Mouse (Mus musculus): ENCODE measurements around the gene Rpp25. TPM values are rescaled to one million over a fixed set of nuclear protein-coding genes. Genes with fewer than 3 reads are reported as not detected.
A peak's percentile ranks its signal among the peaks of the same experiment; 100 is the strongest.

The Rpp25 gene
- total RNA-seq, 2 experiments from 2014 or later = not detected

DNA sequence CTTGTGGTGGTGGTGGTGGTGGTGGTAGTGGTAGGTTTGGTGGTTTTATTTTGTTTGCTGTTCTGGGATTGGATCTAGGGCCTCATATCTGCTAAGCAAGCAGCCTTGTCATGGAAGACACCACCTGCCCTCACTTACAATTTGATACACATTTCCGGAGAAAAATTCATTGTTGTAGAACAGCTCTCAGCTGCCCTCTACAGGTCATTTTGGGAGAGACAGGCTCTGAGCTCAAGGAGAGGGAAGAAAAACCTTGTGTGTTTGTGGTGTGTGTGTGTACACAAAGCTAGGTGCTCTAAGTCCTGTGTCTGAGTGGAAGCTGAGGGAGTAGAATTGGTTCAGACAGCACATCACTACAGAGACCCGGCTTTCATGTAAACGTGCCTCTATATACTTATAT lies 13.3 kb downstream of the Rpp25 start:
- peak; percentile 54 for ATAC-seq (replicated peaks; ENCODE audit: low FRiP score, low TSS enrichment, poor library complexity, severe bottlenecking)

DNA sequence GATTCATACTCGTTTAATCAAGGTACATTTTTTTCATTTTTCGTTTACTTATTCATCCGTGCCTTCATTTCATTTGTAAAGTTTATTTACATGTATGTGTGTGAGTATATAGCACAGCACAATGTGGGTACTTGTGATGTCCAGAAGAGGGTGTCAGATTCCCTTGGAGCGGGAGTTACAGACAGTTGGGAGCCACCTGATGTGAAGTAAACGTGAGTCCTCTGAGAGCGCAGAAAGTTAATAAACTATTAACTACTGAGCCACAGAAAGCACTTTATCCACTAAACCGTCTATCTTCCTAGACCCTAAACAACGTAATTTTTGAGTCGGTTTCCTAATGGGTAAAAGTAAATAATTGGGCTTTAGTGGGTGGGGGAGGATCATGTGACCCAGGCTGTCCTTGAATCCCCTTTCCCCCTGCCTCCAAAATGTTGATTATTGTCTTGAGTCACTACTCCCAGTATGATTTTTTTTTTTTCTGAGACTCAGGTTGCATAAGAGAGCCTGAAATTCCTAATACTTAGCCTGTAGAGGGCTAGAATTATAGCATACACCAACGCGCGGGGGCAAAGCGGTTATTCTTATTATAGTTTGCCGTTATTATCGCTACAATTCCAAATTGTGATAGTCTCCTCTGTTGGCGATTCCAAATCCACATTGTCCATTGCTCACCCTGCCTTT lies 16.7 kb downstream of the Rpp25 start:
- no peak for ATAC-seq (replicated peaks; ENCODE audit: low FRiP score, low TSS enrichment, poor library complexity, severe bottlenecking)

DNA sequence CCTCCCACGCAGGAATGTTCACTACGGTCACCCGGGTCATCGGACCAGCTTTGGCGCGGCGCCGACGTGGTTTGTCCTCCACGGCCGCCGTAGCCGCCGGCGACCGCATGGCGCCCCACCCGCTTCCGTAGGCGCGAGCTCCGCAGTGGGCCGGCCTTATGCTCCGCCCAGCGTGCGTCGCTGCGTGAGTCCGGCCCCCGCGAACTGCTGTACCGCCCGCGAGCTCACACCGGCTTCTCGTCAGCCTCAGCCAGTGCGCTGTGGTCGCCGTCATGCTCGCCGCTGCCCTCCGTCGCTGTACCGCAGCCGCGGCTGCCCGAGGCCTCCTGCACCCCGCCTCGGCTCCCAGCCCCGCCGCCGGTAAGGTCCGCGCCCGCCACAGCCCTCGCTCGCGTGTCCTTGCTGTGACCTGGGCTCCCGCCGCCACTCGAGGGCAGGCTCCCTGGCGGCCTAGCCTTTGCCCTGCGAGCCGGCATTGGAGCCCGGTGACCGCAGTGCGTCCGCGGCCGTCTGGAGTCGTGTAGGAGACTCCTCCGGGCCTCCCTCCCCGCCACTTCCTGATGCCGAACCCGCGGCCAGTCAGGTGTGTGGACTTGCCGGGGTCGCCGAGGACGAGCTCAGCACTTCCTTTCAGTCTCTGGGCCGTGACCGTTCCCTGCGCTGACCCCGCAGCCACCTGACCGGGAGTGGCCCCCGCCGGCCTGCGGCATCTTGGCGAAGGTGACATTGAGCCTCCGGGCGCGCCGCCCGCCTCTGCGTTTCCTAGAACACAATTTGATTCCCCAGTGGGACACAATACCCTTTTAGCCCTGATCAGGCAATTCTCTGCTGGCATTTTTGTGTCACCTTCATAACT lies 17.5 kb downstream of the Rpp25 start, which contains the start of gene Cox5a:
Gene Cox5a, plus strand, starts transcription at position 219 of the 856 bp plus-strand sequence.
- peak; percentile 97 for ATAC-seq (replicated peaks; ENCODE audit: low FRiP score, low TSS enrichment, poor library complexity, severe bottlenecking)

DNA sequence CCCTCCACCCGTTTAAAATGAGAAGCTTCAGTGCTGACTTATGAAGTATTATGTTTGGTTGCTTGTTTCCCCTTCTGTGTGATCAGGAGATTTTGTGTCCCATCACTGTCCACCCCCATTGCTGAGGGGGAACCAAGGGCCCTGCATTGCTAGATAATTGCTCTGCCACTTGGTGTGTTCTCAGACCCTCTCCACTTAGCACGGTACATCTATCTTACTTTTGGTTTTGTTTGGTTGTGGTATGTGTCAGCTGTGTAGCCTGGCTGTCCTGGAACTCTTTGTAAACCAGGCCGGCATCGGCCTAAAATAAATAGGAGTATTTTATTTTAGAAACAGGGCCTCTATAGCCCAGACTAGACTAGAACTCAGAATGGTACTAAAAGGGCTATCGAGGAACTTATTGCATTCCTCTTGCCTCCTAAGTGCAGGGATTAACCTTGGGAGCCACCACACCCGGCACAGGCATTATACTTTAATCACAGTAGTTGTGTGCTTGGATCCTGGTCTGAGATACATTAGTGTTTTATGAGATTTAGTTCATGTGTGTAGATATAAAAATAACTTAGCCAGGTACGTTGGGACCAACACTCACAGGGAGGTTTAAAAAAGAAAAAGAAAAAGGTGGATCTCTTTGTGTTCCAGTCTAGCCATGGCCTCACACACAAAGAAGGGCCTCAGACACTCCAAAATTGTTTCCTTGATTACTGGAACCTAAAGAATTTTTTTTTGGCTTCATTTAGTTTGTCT lies 18.5 kb downstream of the Rpp25 start:
- ATAC-seq (replicated peaks; ENCODE audit: low FRiP score, low TSS enrichment, poor library complexity, severe bottlenecking) = no peak

DNA sequence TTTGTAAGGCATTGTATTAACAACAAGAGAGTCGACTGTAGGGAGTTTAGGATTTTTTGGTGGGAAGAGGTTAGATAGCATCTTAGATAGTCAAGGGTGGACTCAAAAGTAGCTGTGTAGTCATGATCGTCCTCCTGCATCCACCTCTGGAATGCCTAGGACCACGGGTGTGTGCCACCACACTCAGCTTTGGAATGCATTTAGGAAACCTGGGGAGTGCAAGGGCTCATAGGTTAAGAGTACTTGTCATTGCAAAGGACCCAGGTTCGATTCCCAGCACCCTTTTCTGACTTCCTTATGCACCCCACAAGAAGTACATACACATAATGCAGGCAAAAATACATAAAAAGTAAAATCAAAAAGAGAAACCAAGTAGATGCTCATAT lies 19.0 kb downstream of the Rpp25 start:
- ATAC-seq (replicated peaks; ENCODE audit: low FRiP score, low TSS enrichment, poor library complexity, severe bottlenecking) = no peak

DNA sequence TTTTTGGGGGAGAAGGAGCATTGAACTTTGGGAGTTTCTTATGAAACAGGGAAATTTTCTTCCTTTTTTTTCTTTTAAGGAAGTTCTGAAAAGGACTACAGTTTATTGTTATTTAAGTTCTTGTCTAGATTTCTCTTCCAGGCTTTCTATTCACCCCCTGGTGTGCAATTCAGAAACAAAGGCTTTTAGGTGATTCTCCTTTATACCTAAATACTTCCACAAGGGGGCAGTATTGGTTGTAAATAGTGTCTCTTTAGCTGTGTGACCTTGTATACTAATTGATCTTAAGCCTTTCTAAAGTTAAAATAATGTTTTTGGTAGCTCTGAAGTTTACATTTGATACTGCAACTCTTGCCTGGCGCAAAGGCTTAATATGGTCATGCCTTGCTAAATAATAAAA lies 19.9 kb downstream of the Rpp25 start:
- ATAC-seq (replicated peaks; ENCODE audit: low FRiP score, low TSS enrichment, poor library complexity, severe bottlenecking) = 0 out of 2 replicates have a peak, but pooled peaks have one; percentile 46

DNA sequence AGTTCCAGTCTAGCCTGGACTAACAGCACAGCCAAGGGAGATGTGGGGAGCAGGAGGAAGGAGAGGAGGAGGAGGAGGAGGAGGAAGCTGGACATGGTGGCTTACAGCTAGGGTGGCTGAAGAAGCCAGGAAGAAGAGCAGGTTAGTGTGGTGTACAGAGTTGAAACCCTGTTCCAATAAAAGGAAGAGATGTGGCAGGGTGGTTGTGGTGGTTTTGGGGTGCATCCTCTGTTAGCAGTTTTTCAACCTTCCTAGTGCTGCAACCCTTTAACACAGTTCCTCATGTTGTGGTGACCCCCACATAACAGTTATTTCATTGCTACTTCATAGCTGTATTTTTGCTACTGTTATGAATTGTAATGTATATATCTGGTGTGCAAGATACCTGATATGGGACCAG lies 20.6 kb downstream of the Rpp25 start:
- ATAC-seq (replicated peaks; ENCODE audit: low FRiP score, low TSS enrichment, poor library complexity, severe bottlenecking) = no peak

DNA sequence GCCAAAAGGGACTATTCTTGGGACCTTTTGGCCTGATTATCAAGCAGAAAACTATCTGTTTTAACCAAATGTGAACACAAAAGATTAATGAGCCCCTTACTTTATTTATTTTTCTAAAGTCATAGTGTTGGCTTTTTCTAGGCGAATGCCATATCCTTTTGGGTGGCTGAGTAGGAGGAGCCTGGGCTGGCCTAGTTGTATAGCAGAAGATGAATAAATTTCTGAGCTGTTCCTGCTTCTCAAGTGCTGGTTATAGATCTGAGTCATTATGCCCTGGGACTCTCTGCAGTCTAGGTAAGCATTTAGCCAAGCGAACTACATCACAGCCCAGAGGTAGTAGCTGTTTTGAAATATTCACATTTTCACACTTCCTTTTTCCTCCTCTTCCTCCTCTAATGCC lies 21.7 kb downstream of the Rpp25 start:
- ATAC-seq (replicated peaks; ENCODE audit: low FRiP score, low TSS enrichment, poor library complexity, severe bottlenecking) = no peak

DNA sequence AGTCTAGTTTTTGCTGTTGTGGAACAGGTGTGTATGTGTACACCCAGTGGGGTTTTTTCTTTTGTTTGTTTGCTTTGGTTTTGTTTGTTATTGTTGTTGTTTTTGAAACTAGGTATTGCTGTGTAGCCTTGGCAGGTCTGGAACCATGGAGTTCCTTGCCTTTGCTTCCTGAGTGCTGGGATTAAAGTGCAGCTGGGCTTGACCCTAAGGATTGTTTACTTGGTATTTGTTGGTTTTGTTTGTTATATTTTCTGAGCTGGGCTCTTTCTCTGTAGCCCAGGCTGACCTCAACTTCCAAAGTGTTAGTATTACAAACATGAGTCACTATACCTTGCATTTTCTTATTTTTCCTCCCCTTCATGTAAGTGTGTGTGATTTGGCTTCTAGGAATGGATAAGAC lies 22.6 kb downstream of the Rpp25 start:
- no peak for ATAC-seq (replicated peaks; ENCODE audit: low FRiP score, low TSS enrichment, poor library complexity, severe bottlenecking)

DNA sequence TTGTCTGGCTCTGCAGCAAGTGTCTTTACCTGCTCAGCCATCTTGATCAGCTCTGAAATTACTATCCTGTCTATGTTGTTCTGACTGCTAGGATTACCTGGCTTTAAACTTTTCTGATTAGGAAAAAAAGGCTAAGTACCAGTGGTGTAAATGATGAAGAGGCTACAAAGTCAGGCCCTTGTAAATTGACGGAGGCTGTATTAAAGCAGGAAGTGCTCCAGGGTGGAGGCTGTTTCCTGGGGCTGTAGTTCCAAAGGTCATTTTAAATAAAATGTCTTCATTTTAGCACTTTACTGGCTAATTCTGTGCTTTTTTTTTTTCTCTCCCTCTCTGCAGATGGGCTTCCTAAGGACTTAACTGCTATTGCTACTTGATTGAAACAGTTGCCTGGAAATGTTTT lies 28.1 kb downstream of the Rpp25 start:
- ATAC-seq (replicated peaks; ENCODE audit: low FRiP score, low TSS enrichment, poor library complexity, severe bottlenecking) = no peak

DNA sequence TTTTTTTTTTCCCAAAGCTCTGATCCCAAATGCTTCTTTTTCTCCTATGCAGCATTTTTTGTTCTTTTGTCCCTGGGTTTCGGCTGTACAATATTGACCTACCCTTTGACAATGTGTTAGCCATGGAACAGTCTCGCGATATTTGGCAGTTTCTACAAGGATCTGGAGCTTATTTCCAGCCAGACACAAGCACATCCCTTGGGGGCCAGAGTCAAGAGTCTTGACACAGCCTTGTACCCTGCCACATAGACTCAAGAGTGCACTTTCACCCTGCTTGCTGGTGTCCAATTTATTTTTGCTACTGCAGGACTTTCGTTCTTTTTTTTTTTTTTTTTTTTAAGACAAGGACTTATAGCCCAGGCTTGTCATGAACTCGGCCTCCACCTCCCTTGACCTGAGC lies 32.5 kb downstream of the Rpp25 start:
- ATAC-seq (replicated peaks; ENCODE audit: low FRiP score, low TSS enrichment, poor library complexity, severe bottlenecking) = no peak

DNA sequence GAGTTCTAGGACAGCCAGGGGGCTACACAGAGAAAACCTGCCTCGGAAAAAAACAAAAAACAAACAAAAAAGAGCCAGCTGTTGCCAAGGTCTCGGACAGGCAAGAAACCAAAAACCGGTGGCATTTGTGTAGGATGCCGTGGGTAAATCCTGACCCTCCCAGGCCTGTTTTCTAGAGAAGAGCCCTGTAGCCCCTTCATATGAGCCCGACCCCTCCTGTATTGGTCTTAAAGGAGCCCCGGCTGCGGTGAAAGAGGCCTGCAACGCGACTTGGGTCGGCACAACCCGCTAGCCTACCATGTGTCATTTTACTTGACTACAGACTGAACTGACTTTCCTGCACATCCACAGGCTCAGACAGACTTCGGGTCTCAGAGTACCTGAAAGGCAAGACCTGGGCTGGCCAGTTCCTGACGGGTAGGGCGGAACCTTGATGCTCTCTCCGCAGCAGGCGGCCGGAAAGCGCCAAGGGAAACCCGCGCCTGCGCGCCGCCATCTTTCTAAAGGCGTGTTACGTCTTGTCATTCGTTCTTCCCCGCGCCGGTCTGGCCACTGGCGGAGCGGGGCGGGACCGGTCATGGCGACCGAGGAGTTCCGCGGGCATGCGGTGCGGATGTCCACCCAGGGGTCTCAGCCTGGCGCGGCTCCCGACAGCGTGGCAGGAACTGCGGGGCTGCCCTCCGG lies 33.4 kb downstream of the Rpp25 start, which contains the start of gene Fam219b:
Gene Fam219b, plus strand, starts transcription at position 485 of the 684 bp plus-strand sequence.
- peak; percentile 93 for ATAC-seq (replicated peaks; ENCODE audit: low FRiP score, low TSS enrichment, poor library complexity, severe bottlenecking)

DNA sequence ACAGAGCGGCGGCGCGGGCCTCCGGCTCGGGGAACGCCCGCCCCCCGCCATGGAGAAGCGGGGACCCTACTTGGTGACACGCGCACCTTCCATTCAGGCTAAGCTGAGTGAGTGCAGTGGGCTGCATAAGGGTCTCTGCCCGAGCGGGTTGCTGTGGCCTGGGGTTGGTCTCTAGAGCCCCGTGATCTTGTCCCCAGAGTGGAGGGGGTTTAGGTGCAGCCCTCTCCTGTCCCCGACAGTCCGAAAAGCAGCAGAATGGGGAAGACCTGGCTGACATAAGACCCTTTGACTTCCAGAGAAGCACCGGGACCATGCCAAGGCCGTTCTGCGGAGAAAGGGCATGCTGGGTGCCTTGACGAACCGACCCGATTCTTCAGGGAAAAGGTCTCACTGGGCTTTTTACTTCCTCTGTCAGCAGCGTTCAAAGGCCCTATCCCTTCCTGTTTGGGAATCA lies 33.9 kb downstream of the Rpp25 start:
- ATAC-seq (replicated peaks; ENCODE audit: low FRiP score, low TSS enrichment, poor library complexity, severe bottlenecking) = no peak

DNA sequence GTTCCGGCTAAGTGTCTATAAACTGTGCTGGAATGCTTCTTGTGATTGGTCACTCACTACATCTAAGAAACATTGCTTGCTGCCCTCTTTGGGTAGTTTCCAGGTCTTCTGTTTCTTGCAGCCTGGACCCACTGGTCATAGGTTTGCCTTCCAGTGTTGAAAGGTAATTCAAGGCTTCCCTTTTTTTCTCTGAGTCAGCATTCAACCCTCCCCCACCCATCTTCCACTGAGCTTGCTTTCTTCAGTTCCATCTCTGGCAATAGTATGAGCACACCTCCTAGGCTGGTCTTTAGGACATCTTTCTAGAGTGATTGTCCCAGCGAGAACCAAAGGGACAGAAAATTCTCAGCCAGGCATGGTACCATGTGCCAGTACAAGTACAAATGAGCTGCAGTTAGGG lies 35.7 kb downstream of the Rpp25 start:
- no peak for ATAC-seq (replicated peaks; ENCODE audit: low FRiP score, low TSS enrichment, poor library complexity, severe bottlenecking)

DNA sequence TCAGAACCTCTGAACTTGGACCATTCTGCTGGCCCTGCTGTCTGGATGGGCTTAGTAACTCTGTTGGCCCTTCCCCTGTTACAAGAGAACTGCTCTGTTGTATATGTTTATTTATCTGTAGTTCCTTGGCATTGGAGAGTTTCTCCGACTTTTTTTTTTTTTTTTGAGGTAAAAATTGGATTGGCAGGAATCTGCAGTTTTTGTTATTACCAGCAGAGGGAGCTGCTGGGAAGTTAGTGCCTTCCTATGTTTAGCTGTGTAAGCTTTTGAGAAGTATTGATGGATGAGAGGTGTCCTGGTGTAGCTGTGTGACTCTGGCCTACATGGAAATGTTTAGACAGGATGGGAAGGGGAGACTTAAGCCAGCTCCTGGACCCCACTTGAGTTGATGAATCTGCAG lies 37.5 kb downstream of the Rpp25 start:
- 0 out of 2 replicates have a peak, but pooled peaks have one; percentile 23 for ATAC-seq (replicated peaks; ENCODE audit: low FRiP score, low TSS enrichment, poor library complexity, severe bottlenecking)

DNA sequence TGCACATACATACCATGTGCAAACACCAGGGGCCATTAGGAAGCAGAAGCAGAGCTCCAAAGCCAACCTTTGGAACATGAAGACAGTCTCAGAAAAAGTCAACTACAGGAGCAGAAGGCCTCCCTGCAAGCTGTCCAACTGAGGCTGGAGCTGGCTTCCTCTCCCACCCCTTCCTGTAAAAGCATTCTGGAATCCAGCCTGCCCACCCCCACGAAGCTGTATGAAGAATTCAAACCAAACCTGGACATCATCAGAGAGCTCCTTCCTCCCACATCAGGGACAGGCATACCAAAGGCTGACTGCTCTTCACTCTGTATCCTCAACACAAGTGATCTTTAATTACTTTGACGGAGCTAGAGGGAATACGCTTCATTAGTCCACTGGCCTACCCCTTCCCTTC lies 40.1 kb downstream of the Rpp25 start:
- no peak for ATAC-seq (replicated peaks; ENCODE audit: low FRiP score, low TSS enrichment, poor library complexity, severe bottlenecking)

DNA sequence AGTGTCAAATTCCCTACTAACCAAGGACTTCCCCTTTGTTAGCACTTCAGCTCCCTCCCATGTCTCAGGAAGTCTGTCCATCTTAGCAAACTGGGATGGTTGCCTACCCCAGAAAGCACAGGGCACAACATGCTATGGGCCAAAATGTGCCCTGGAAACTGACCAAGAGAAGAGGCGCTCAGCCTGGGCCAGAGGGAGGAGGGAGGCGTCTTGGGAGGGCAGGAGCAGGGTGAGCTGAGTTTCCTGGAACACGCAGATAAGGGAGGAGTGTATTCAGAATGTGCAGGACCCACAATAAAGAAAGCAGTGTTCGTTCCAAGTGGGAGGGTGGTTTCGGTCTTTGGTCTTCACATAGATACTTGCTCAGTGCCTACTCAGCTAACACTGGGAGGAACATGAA lies 43.5 kb downstream of the Rpp25 start:
- ATAC-seq (replicated peaks; ENCODE audit: low FRiP score, low TSS enrichment, poor library complexity, severe bottlenecking) = peak; percentile 75

DNA sequence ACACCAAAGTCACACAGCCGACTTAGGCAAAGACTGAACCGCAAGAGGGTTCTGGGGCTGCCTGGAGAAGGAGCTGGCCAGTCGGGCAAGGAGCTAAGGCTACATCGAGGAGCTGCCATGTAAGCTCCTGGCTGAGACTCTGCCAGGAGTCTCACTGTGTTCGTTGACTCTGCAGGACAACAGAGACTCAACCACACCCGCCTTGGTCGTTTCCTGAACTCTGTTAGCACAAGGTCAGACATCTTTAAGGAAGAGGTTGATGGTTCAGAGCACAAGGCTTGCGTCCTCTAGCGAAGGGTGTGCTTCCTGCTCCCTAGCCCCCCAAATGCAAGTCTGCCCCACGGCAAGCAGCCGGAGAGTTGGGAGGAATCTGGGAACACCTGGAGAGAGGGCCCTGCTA lies 44.0 kb downstream of the Rpp25 start:
- no peak for ATAC-seq (replicated peaks; ENCODE audit: low FRiP score, low TSS enrichment, poor library complexity, severe bottlenecking)

DNA sequence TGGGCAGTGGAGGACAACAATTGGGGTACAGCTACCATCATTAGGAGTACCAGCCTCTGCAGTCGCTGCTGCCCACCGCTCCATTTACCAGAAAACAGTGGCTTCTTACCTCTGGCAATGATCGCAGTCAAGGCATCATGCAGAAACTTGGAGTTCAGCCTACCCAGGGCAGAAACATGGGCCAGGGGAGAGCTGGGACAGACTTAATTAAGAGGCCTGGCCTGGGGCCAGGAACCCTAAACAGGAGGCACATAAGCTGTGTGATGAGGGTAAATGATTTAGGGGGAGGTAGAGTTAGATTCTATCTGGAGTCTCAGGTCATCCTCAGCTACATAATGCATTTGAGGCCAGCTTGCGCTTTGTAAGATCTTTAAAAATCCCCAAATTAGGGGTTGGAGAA lies 45.4 kb downstream of the Rpp25 start:
- no peak for ATAC-seq (replicated peaks; ENCODE audit: low FRiP score, low TSS enrichment, poor library complexity, severe bottlenecking)
